Mouse (Mus musculus) brain, embryonic 18.5 days (tissue): Measurements from ENCODE around the gene Eda.
A peak's percentile ranks its signal among the peaks of the same experiment; 100 is the strongest.

Experiments
- DNase-seq: peaks from one replicate; pipeline ENCODE4 v3.0.0-alpha.2; 2012; ENCODE audit warnings: low read depth, low spot score

Eda gene

GRCm38 (mm10) chrX:99975250-99975984, at the start of gene Eda:
Gene Eda (plus strand): TSS chrX:99975606.
- DNase-seq: peak; percentile 64

- DNase-seq: no peak
Observed at GRCm38 (mm10) chrX:99961002-99961401, 14.4 kb upstream of the Eda start.

- DNase-seq: no peak
Observed at GRCm38 (mm10) chrX:99970111-99970510, 5.3 kb upstream of the Eda start.

- DNase-seq: no peak
Observed at GRCm38 (mm10) chrX:99974381-99974780, 1.0 kb upstream of the Eda start.

GRCm38 (mm10) chrX:99974803-99975202, 603 bp upstream of the Eda start:
- DNase-seq: no peak

- DNase-seq: no peak
Observed at GRCm38 (mm10) chrX:99975985-99976924, 849 bp downstream of the Eda start.

- no peak for DNase-seq
Observed at GRCm38 (mm10) chrX:99978354-99978753, 2.9 kb downstream of the Eda start.

- no peak for DNase-seq
Observed at GRCm38 (mm10) chrX:99993434-99993833, 18.0 kb downstream of the Eda start.

GRCm38 (mm10) chrX:99999342-99999741, 23.9 kb downstream of the Eda start:
- DNase-seq: no peak

GRCm38 (mm10) chrX:100118362-100118761, 143.0 kb downstream of the Eda start:
- no peak for DNase-seq

- no peak for DNase-seq
Observed at GRCm38 (mm10) chrX:100195286-100195685, 219.9 kb downstream of the Eda start.

- no peak for DNase-seq
Observed at GRCm38 (mm10) chrX:100313652-100314051, 338.2 kb downstream of the Eda start.

GRCm38 (mm10) chrX:100314172-100314902, 338.9 kb downstream of the Eda start:
- no peak for DNase-seq

GRCm38 (mm10) chrX:100340687-100341086, 365.3 kb downstream of the Eda start:
- no peak for DNase-seq

GRCm38 (mm10) chrX:100344433-100344832, 369.0 kb downstream of the Eda start:
- DNase-seq: no peak

- DNase-seq: no peak
Observed at GRCm38 (mm10) chrX:100356974-100357373, 381.6 kb downstream of the Eda start.

GRCm38 (mm10) chrX:100389887-100390286, 414.5 kb downstream of the Eda start:
- DNase-seq: peak; percentile 16

- DNase-seq: no peak
Observed at GRCm38 (mm10) chrX:100392304-100392703, 416.9 kb downstream of the Eda start.

GRCm38 (mm10) chrX:100394223-100394861, 418.9 kb downstream of the Eda start:
- DNase-seq: no peak

- no peak for DNase-seq
Observed at GRCm38 (mm10) chrX:100395026-100395425, 419.6 kb downstream of the Eda start.

- no peak for DNase-seq
Observed at GRCm38 (mm10) chrX:100400900-100401299, 425.5 kb downstream of the Eda start.
